Mouse (Mus musculus) liver, embryonic 14.5 days (tissue): Measurements from ENCODE around the gene Tmem62.

Experiments used
- CTCF ChIP-seq: IDR thresholded peaks from 2 replicates; pipeline ENCODE4 v1.5.1; 2016; ENCODE audit warnings: antibody characterized with exemption, low read depth, control low read depth
- EP300 ChIP-seq: IDR thresholded peaks from 2 replicates; pipeline ENCODE4 v1.6.1; 2016; ENCODE audit warnings: antibody characterized with exemption, low read depth

GRCm38 (mm10) chr2:120960261-120960660 lies 16.6 kb upstream of the Tmem62 start:
- TF ChIP-seq CTCF (no peak), EP300 (no peak)
